Mouse (Mus musculus) midbrain, postnatal 0 days (tissue): ENCODE measurements at regions not wholly inside any gene's neighbourhood (a gene's known extent, or its start where the extent isn't known, plus 50 kb on each side); places are given as distances from the start of the nearest gene placed in this dataset.

Source experiments
- ATAC-seq: fragments of 200-750 bp; cut with Nextera tagmentation; 2 replicates; pipeline ENCODE4 v1.8.0; 2017; ENCODE audit warnings: moderate number of reproducible peaks, mild to moderate bottlenecking, moderate TSS enrichment, moderate library complexity; ENCODE audit not compliant: low FRiP score
- DNase-seq: peaks from one replicate; pipeline ENCODE4 v3.0.0-alpha.2; 2015; ENCODE audit warnings: low spot score
- H3K27ac ChIP-seq: fragments of 300-500 bp; sonication (generic); 2 replicates; pipeline ENCODE4 v1.5.1; 2014; ENCODE audit warnings: low read depth, mild to moderate bottlenecking, low read length, mixed read lengths
- H3K27me3 ChIP-seq: fragments of 300-500 bp; sonication (generic); 2 replicates; pipeline ENCODE4 v1.6.1; 2014; ENCODE audit warnings: low read length, control low read depth, mixed read lengths; ENCODE audit not compliant: insufficient read depth
- H3K36me3 ChIP-seq: fragments of 300-500 bp; sonication (generic); 2 replicates; pipeline ENCODE4 v1.6.1; 2014; ENCODE audit warnings: low read length, control low read depth, mixed read lengths; ENCODE audit not compliant: insufficient read depth
- H3K4me1 ChIP-seq: fragments of 300-500 bp; sonication (generic); 2 replicates; pipeline ENCODE4 v1.6.1; 2014; ENCODE audit warnings: mild to moderate bottlenecking, control low read depth, antibody characterized with exemption, low read length, mixed read lengths; ENCODE audit not compliant: insufficient read depth
- H3K4me2 ChIP-seq: fragments of 300-500 bp; sonication (generic); 2 replicates; pipeline ENCODE4 v1.6.1; 2014; ENCODE audit warnings: low read depth, mild to moderate bottlenecking, low read length, mixed read lengths; ENCODE audit not compliant: poor library complexity, severe bottlenecking
- H3K4me3 ChIP-seq: fragments of 300-500 bp; sonication (generic); 2 replicates; pipeline ENCODE4 v1.5.1; 2014; ENCODE audit warnings: low read depth, mild to moderate bottlenecking, low read length, moderate library complexity
- H3K9ac ChIP-seq: fragments of 300-500 bp; sonication (generic); replicated peaks from 2 replicates; pipeline ENCODE4 v1.6.1; 2014; ENCODE audit warnings: mild to moderate bottlenecking, low read length, moderate library complexity, mixed read lengths; ENCODE audit not compliant: poor library complexity, severe bottlenecking
- H3K9me3 ChIP-seq: fragments of 300-500 bp; sonication (generic); 2 replicates; pipeline ENCODE4 v1.6.1; 2016; ENCODE audit warnings: low read length, control low read depth
- CTCF ChIP-seq: IDR thresholded peaks from 2 replicates; pipeline ENCODE4 v1.5.1; 2016; ENCODE audit warnings: antibody characterized with exemption, mild to moderate bottlenecking
- WGBS: fragments of 180-500 bp; shearing (Covaris S2); extraction: QIAGEN DNeasy Blood & Tissue Kit; methylation state at CpG from one replicate; pipeline ENCODE4 v1.1.7; 2014; 5-methylcytosine and 5-hydroxymethylcytosine counted together

- WGBS: 93% methylated on average over 2 of the region's 2 CpGs
- Histone ChIP-seq H3K36me3 (no peaks in the 10 kb centered on the region), H3K4me3 (no peak overlapping the region), H3K4me2 (no peak overlapping the region), H3K27ac (no peak overlapping the region), H3K4me1 (no peaks in the 10 kb centered on the region), H3K27me3 (no peaks in the 10 kb centered on the region), H3K9ac (no peak overlapping the region), H3K9me3 (no peaks in the 10 kb centered on the region)
- DNase-seq (no peak), ATAC-seq (no peak)
- TF ChIP-seq CTCF: no peak
Measured at GRCm38 (mm10) chr15:27390567-27390966, 75.9 kb upstream of the Ank start.

GRCm38 (mm10) chr15:27405721-27406161 is 60.7 kb upstream of the Ank start:
- Histone ChIP-seq H3K36me3 (no peaks in the 10 kb centered on the region), H3K9me3 (no peaks in the 10 kb centered on the region), H3K9ac (no peak overlapping the region), H3K27me3 (no peaks in the 10 kb centered on the region), H3K4me1 (no peaks in the 10 kb centered on the region), H3K4me3 (no peak overlapping the region), H3K4me2 (no peak overlapping the region), H3K27ac (no peak overlapping the region)
- WGBS: 81% methylated on average over 20 of the region's 20 CpGs
- DNase-seq (no peak), ATAC-seq (no peak)
- no peak for TF ChIP-seq CTCF

- no peak overlapping the region for H3K4me2 ChIP-seq
- H3K36me3 ChIP-seq: no peaks in the 10 kb centered on the region
- WGBS: 95% methylated on average over 8 of the region's 8 CpGs
- DNase-seq (no peak), ATAC-seq (no peak)
- H3K9ac ChIP-seq: no peak overlapping the region
- no peak for TF ChIP-seq CTCF
- no peaks in the 10 kb centered on the region for H3K9me3 ChIP-seq
- no peak overlapping the region for H3K4me3 ChIP-seq
- H3K27ac ChIP-seq: no peak overlapping the region
- H3K4me1 ChIP-seq: no peaks in the 10 kb centered on the region; the same call in 1 of the 2 replicates
- H3K27me3 ChIP-seq: no peaks in the 10 kb centered on the region
Measured at GRCm38 (mm10) chr15:27409856-27410255, 56.6 kb upstream of the Ank start.

- no peaks in the 10 kb centered on the region for H3K36me3 ChIP-seq
- peak overlapping the region; percentile 27; the same call in 1 of the 2 replicates for H3K27ac ChIP-seq
- H3K4me1 ChIP-seq: no peaks in the 10 kb centered on the region; the same call in 1 of the 2 replicates
- no peak overlapping the region for H3K4me3 ChIP-seq
- no peak for ATAC-seq
- peak; percentile 24 for DNase-seq
- H3K9me3 ChIP-seq: no peaks in the 10 kb centered on the region
- no peaks in the 10 kb centered on the region for H3K27me3 ChIP-seq
- no peak overlapping the region for H3K9ac ChIP-seq
- TF ChIP-seq CTCF: no peak
- 74% methylated on average over 2 of the region's 2 CpGs for WGBS
- no peak overlapping the region for H3K4me2 ChIP-seq
Measured at GRCm38 (mm10) chr15:27412304-27412703, 54.2 kb upstream of the Ank start.

- WGBS: 77% methylated on average over 1 of the region's 1 CpGs
- H3K4me3 ChIP-seq: no peak overlapping the region
- H3K27ac ChIP-seq: no peak overlapping the region
- ATAC-seq (no peak), DNase-seq (no peak)
- H3K9ac ChIP-seq: no peak overlapping the region
- no peaks in the 10 kb centered on the region for H3K36me3 ChIP-seq
- H3K4me1 ChIP-seq: no peaks in the 10 kb centered on the region; the same call in 1 of the 2 replicates
- no peaks in the 10 kb centered on the region for H3K27me3 ChIP-seq
- no peak overlapping the region for H3K4me2 ChIP-seq
- no peaks in the 10 kb centered on the region for H3K9me3 ChIP-seq
- no peak for TF ChIP-seq CTCF
Measured at GRCm38 (mm10) chr15:27412761-27413160, 53.7 kb upstream of the Ank start.

GRCm38 (mm10) chr15:27413486-27413885 is 53.0 kb upstream of the Ank start:
- 91% methylated on average over 7 of the region's 7 CpGs for WGBS
- ATAC-seq: no peak

More at GRCm38 (mm10) chr15:27413486-27413885, 53.0 kb upstream of the Ank start:
- DNase-seq: no peak
- Histone ChIP-seq H3K4me2 (no peak overlapping the region), H3K27me3 (no peaks in the 10 kb centered on the region), H3K4me1 (no peaks in the 10 kb centered on the region; the same call in 1 of the 2 replicates), H3K36me3 (no peaks in the 10 kb centered on the region), H3K27ac (no peak overlapping the region), H3K4me3 (no peak overlapping the region), H3K9me3 (no peaks in the 10 kb centered on the region), H3K9ac (no peak overlapping the region)
- TF ChIP-seq CTCF: no peak
